In genomic region chr19:21814433-21815020, GRCm38 (mm10) we compare ENCODE assay signal across 15 mouse cellular contexts. TPM values are rescaled to one million over a fixed set of nuclear protein-coding genes. Genes with fewer than 3 reads are reported as not detected.
DNase-seq lines count a peak whose midpoint lies in the region; ATAC-seq lines count a peak whose summit lies in the region.
"Had no signal": no experiment of that assay in that cellular context is flagged by ENCODE, and none has a peak within 500 bp of the region (broad histone marks: within the 10 kb centered on the region; RNA-seq: fewer than 3 reads in every experiment).

No protein-coding gene starts in this region.

- peaks cover 11% of the 10 kb centered on the region for H3K4me1 ChIP-seq in heart, embryonic 13.5 days
- H3K4me1 ChIP-seq in heart, embryonic 11.5 days (ENCODE audit: control insufficient read depth, insufficient read depth, low read length), result 0 out of 2 replicates have a peak, but pooled peaks cover under 1% of the 10 kb centered on the region
- H3K4me1 ChIP-seq: liver, embryonic 13.5 days; midbrain, embryonic 13.5 days had no signal

- no peak for ATAC-seq in heart, embryonic 13.5 days (ENCODE audit: extremely low read depth, insufficient number of reproducible peaks, low FRiP score, low TSS enrichment)
- no peak for ATAC-seq in heart, embryonic 11.5 days (replicated peaks; ENCODE audit: insufficient number of reproducible peaks, low FRiP score, low TSS enrichment)
- ATAC-seq: midbrain, embryonic 13.5 days had no signal

- H3K27ac ChIP-seq in heart, embryonic 13.5 days (replicated peaks), result 0 out of 2 replicates have a peak overlapping the region, but pooled peaks have one; percentile 28
- no peak overlapping the region for H3K27ac ChIP-seq in heart, embryonic 11.5 days (ENCODE audit: low read depth, low read length)
- H3K27ac ChIP-seq: left cerebral cortex, adult 2 months; liver, embryonic 13.5 days; midbrain, embryonic 13.5 days had no signal

- peaks cover 96% of the 10 kb centered on the region for H3K36me3 ChIP-seq in heart, embryonic 13.5 days
- peaks cover 49% of the 10 kb centered on the region for H3K36me3 ChIP-seq in heart, embryonic 11.5 days (ENCODE audit: control insufficient read depth, insufficient read depth, low read length)

- DNase-seq in ovary, adult 18-20 months (ENCODE audit: low spot score), result peak; percentile 23
- no peak for DNase-seq in ovary, postnatal 14 days (ENCODE audit: low spot score)
- peak; percentile 47 to 60 for DNase-seq in adrenal gland, postnatal 36 days
- peak; percentile 51 to 69 for DNase-seq in lung, postnatal 4 days
- no peak for DNase-seq in heart, adult 11 months
- DNase-seq in thymus, postnatal 0 days (ENCODE audit: low spot score), result no peak
- DNase-seq: gastrocnemius, postnatal 25 days; heart, postnatal 10 days; liver, embryonic 13.5 days; spleen, adult 18-20 months had no signal

- H3K9ac ChIP-seq in heart, embryonic 13.5 days, result no peak overlapping the region
- no peak overlapping the region for H3K9ac ChIP-seq in heart, embryonic 11.5 days (ENCODE audit: low read depth, low read length)
- H3K9ac ChIP-seq: liver, embryonic 13.5 days; midbrain, embryonic 13.5 days had no signal

- no peak overlapping the region for H3K4me2 ChIP-seq in heart, embryonic 13.5 days
- no peak overlapping the region for H3K4me2 ChIP-seq in heart, embryonic 11.5 days
- H3K4me2 ChIP-seq: liver, embryonic 13.5 days; midbrain, embryonic 13.5 days had no signal

- H3K27me3 ChIP-seq in heart, embryonic 13.5 days (replicated peaks), result no peaks in the 10 kb centered on the region
- H3K27me3 ChIP-seq in heart, embryonic 11.5 days (ENCODE audit: control insufficient read depth, insufficient read depth, low read length), result no peaks in the 10 kb centered on the region
- H3K27me3 ChIP-seq: CH12.LX; liver, embryonic 13.5 days; midbrain, embryonic 13.5 days had no signal

- WGBS in heart, embryonic 13.5 days, result 77% methylated on average over 8 of the region's 8 CpGs
- WGBS in heart, embryonic 11.5 days (ENCODE audit: insufficient replicate concordance), result 83% methylated on average over 8 of the region's 8 CpGs

- H3K4me3 ChIP-seq in heart, embryonic 13.5 days, result no peak overlapping the region
- H3K4me3 ChIP-seq in heart, embryonic 11.5 days (ENCODE audit: low read depth, low read length), result no peak overlapping the region
- H3K4me3 ChIP-seq: left cerebral cortex, adult 2 months; liver, embryonic 13.5 days; midbrain, embryonic 13.5 days had no signal

- H3K9me3 ChIP-seq in heart, embryonic 13.5 days, result no peaks in the 10 kb centered on the region
- H3K9me3 ChIP-seq in heart, embryonic 11.5 days (replicated peaks; ENCODE audit: control insufficient read depth, low read length), result no peaks in the 10 kb centered on the region
- H3K9me3 ChIP-seq: liver, embryonic 13.5 days; midbrain, embryonic 13.5 days had no signal

RNA-seq across cellular contexts. Expression of gene Cemip2, which starts 36.4 kb away (rescaled TPM):
- polyA plus RNA-seq in heart, embryonic 13.5 days (2015; fragmentation: Nextera tagmentation; extraction: Ambion mirVana), result 55.2 and 58.9 TPM in 2 replicates
- polyA plus RNA-seq in heart, embryonic 11.5 days (2014; fragmentation: Nextera tagmentation; extraction: Ambion mirVana), result 77.0 and 99.7 TPM in 2 replicates
- total RNA-seq in adrenal gland, postnatal 36 days (2021), result 10 to 100 TPM; 22.8 to 23.7 TPM
- 4.7 and 5.6 TPM in 2 replicates for polyA plus RNA-seq in thymus, postnatal 0 days (2015; fragmentation: Nextera tagmentation; extraction: Ambion mirVana)

Comparison
In these comparisons a context has a peak if more than half of its experiments do, and no peak if none do; other contexts are left out.
1. DNase-seq: peak in ovary, adult 18-20 months (single experiment), adrenal gland, postnatal 36 days (2 of 2) and lung, postnatal 4 days (2 of 2); none in ovary, postnatal 14 days (single experiment), heart, adult 11 months (single experiment) and thymus, postnatal 0 days (single experiment).